In the genomic region with DNA sequence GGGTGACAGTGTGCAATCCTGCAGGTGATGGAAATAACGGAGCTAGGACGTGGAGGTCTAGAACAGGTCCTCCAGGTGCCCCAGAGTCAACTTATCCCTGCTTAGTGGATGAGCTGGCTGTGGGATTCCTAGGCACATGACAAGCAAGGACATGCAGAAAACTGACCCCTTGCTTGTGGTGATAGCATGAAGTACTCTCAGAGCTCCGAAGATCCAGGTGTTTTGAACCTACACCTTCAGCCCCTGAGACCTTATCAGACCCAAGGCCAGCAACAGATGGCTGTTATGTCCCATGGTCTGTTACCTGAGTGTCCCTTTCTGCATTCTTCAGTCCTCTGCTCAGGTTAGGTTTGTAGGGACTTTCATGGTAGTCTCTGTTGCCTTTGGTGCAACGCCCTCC, we compare ENCODE assay signal across 8 mouse cellular contexts. TPM values are rescaled to one million over a fixed set of nuclear protein-coding genes. Genes with fewer than 3 reads are reported as not detected.
DNase-seq lines count a peak whose midpoint lies in the region; ATAC-seq and TF ChIP-seq lines count a peak whose summit lies in the region.

No protein-coding gene starts in this region.

- TF ChIP-seq CTCF in spleen, adult 2 months (IDR thresholded peaks at IDR 0.05; ENCODE audit: extremely low read depth, insufficient read depth, insufficient read length, insufficient replicate concordance): no peak
- no peak for TF ChIP-seq CTCF in liver, embryonic 14.5 days (IDR thresholded peaks at IDR 0.05; ENCODE audit: low read depth)

- H3K4me1 ChIP-seq in spleen, adult 2 months (ENCODE audit: control insufficient read depth, insufficient read depth, insufficient read length): peaks cover 11% of the 10 kb centered on the region
- H3K4me1 ChIP-seq in forebrain, embryonic 13.5 days: peaks cover 33% of the 10 kb centered on the region
- peaks cover 0 to 2% of the 10 kb centered on the region in 2 experiments; a peak in 1 of 4 replicates for H3K4me1 ChIP-seq in liver, embryonic 14.5 days (replicated peaks; ENCODE audit: control insufficient read depth in 2 of 2, insufficient read depth in 2 of 2, low read length in 1 of 2)
- peaks cover 13% of the 10 kb centered on the region for H3K4me1 ChIP-seq in stomach, embryonic 16.5 days (ENCODE audit: control insufficient read depth, insufficient read depth, low read length)

- no peaks in the 10 kb centered on the region for H3K36me3 ChIP-seq in spleen, adult 2 months (ENCODE audit: control insufficient read depth, insufficient read depth, low read length)
- no peaks in the 10 kb centered on the region for H3K36me3 ChIP-seq in forebrain, embryonic 13.5 days (ENCODE audit: poor library complexity, severe bottlenecking)
- H3K36me3 ChIP-seq in liver, embryonic 14.5 days (replicated peaks; ENCODE audit: control insufficient read depth, insufficient read depth, low read depth): no peaks in the 10 kb centered on the region
- H3K36me3 ChIP-seq in stomach, embryonic 16.5 days (ENCODE audit: control insufficient read depth, insufficient read depth, low read length): no peaks in the 10 kb centered on the region

- no peak for TF ChIP-seq EP300 in liver, embryonic 14.5 days (IDR thresholded peaks at IDR 0.05; ENCODE audit: low read depth)

- no peak overlapping the region for H3K27ac ChIP-seq in spleen, adult 2 months (ENCODE audit: insufficient read depth, low read length)
- no peak overlapping the region for H3K27ac ChIP-seq in forebrain, embryonic 13.5 days
- H3K27ac ChIP-seq in liver, embryonic 14.5 days: no peak overlapping the region
- H3K27ac ChIP-seq in stomach, embryonic 16.5 days (ENCODE audit: low read length): no peak overlapping the region

- ATAC-seq in forebrain, embryonic 13.5 days: no peak
- no peak for ATAC-seq in liver, embryonic 14.5 days (ENCODE audit: insufficient read depth)
- no peak for ATAC-seq in stomach, embryonic 16.5 days (ENCODE audit: insufficient read depth, low FRiP score)

- H3K9ac ChIP-seq in forebrain, embryonic 13.5 days: peak overlapping the region; percentile 72
- no peak overlapping the region for H3K9ac ChIP-seq in liver, embryonic 14.5 days (replicated peaks)
- peak overlapping the region; percentile 79 for H3K9ac ChIP-seq in stomach, embryonic 16.5 days (ENCODE audit: low read length)

- no peaks in the 10 kb centered on the region for H3K9me3 ChIP-seq in forebrain, embryonic 13.5 days (replicated peaks)
- H3K9me3 ChIP-seq in liver, embryonic 14.5 days (ENCODE audit: control insufficient read depth, low read length): no peaks in the 10 kb centered on the region
- no peaks in the 10 kb centered on the region for H3K9me3 ChIP-seq in stomach, embryonic 16.5 days (replicated peaks; ENCODE audit: control insufficient read depth, low read length)

- WGBS in spleen, adult 2 months: 34% methylated on average over 4 of the region's 4 CpGs
- 28% methylated on average over 4 of the region's 4 CpGs for WGBS in forebrain, embryonic 13.5 days
- 19% methylated on average over 4 of the region's 4 CpGs for WGBS in liver, embryonic 14.5 days (ENCODE audit: insufficient replicate concordance)
- WGBS in stomach, embryonic 16.5 days: 33% methylated on average over 4 of the region's 4 CpGs

- peak overlapping the region; percentile 29; the same call in 1 of the 2 replicates for H3K4me3 ChIP-seq in spleen, adult 2 months (ENCODE audit: extremely low read depth, insufficient read depth, insufficient read length)
- peak overlapping the region; percentile 65 for H3K4me3 ChIP-seq in forebrain, embryonic 13.5 days
- peak overlapping the region; percentile 13 to 28; a peak in 3 of 4 replicates for H3K4me3 ChIP-seq in liver, embryonic 14.5 days (ENCODE audit: insufficient read depth in 1 of 2, low read depth in 2 of 2, low read length in 2 of 2)
- H3K4me3 ChIP-seq in stomach, embryonic 16.5 days (replicated peaks; ENCODE audit: low read length): peak overlapping the region; percentile 70

- peak overlapping the region; percentile 97 for H3K4me2 ChIP-seq in forebrain, embryonic 13.5 days
- peak overlapping the region; percentile 55 for H3K4me2 ChIP-seq in liver, embryonic 14.5 days (ENCODE audit: low read depth)
- H3K4me2 ChIP-seq in stomach, embryonic 16.5 days (ENCODE audit: low read depth, low read length): peak overlapping the region; percentile 92

- no peak for DNase-seq in spleen, adult 2 months (ENCODE audit: low read depth in 1 of 2, low spot score in 2 of 2)
- no peak for DNase-seq in spleen, adult 12 weeks (ENCODE audit: low spot score)
- no peak for DNase-seq in liver, embryonic 14.5 days (ENCODE audit: low read depth in 3 of 3, low spot score in 3 of 3)
- DNase-seq in urinary bladder, postnatal 10 days (ENCODE audit: low spot score): no peak
- DNase-seq in right cerebral cortex, postnatal 14 days: no peak
- DNase-seq in spleen, postnatal 4 days (ENCODE audit: low spot score in 2 of 2): no peak

- no peak for TF ChIP-seq POLR2A in spleen, adult 2 months (IDR thresholded peaks at IDR 0.05; ENCODE audit: low read depth, low read length)

- peaks cover 14% of the 10 kb centered on the region for H3K27me3 ChIP-seq in spleen, adult 2 months (ENCODE audit: control insufficient read depth, insufficient read depth, low read length)
- peaks cover 66% of the 10 kb centered on the region for H3K27me3 ChIP-seq in forebrain, embryonic 13.5 days
- H3K27me3 ChIP-seq in liver, embryonic 14.5 days (ENCODE audit: control insufficient read depth, insufficient read depth, low read length): peaks cover 27% of the 10 kb centered on the region
- H3K27me3 ChIP-seq in stomach, embryonic 16.5 days (ENCODE audit: control insufficient read depth, insufficient read depth, low read length): no peaks in the 10 kb centered on the region

RNA-seq across cellular contexts. Expression of a gene that starts 2.0 kb away (rescaled TPM):
- 6.9 and 12.3 TPM in 2 replicates for polyA plus RNA-seq in spleen, adult 2 months (2012; rRNA removed)
- 27.3 and 35.5 TPM in 2 replicates for polyA plus RNA-seq in forebrain, embryonic 13.5 days (2015; fragmentation: Nextera tagmentation; extraction: Ambion mirVana)
- 2.5 and 2.9 TPM in 2 replicates for polyA plus RNA-seq in liver, embryonic 14.5 days (2012; rRNA removed)
- 5.9 and 7.2 TPM in 2 replicates for polyA plus RNA-seq in liver, embryonic 14.5 days (2014; fragmentation: Nextera tagmentation; extraction: Ambion mirVana)
- 88.1 and 96.3 TPM in 2 replicates for polyA plus RNA-seq in stomach, embryonic 16.5 days (2015; fragmentation: Nextera tagmentation; extraction: Ambion mirVana)
